Mouse (Mus musculus): ENCODE measurements around the gene Dhx38. TPM values are rescaled to one million over a fixed set of nuclear protein-coding genes. Genes with fewer than 3 reads are reported as not detected.
A peak's percentile ranks its signal among the peaks of the same experiment; 100 is the strongest.

Dhx38 gene
- polyA plus RNA-seq, 1 experiment from 2014 or later = 22.1 TPM

- Histone ChIP-seq H3K4me2 (ENCODE audit: low read length) (no peak overlapping the region), H3K27ac (ENCODE audit: low read depth) (no peak overlapping the region), H3K9me3 (ENCODE audit: control insufficient read depth, low read length) (no peaks in the 10 kb centered on the region), H3K36me3 (ENCODE audit: control insufficient read depth, insufficient read depth, low read length) (no peaks in the 10 kb centered on the region), H3K4me1 (replicated peaks; ENCODE audit: control insufficient read depth, insufficient read depth, low read length) (no peaks in the 10 kb centered on the region), H3K4me3 (ENCODE audit: low read depth, low read length) (no peak overlapping the region), H3K9ac (ENCODE audit: low read length) (no peak overlapping the region), H3K27me3 (replicated peaks; ENCODE audit: control insufficient read depth, insufficient read depth, low read length) (no peaks in the 10 kb centered on the region)
- peak; percentile 63 for DNase-seq (ENCODE audit: low spot score)
- WGBS = 89% methylated on average over 19 of the region's 19 CpGs
- ATAC-seq (replicated peaks; ENCODE audit: low FRiP score, low TSS enrichment, low read depth) = no peak
Observed at GRCm38 (mm10) chr8:109535140-109535990, 30.3 kb downstream of the Dhx38 start.

- WGBS = 82% methylated on average over 2 of the region's 2 CpGs
- ATAC-seq (replicated peaks; ENCODE audit: low FRiP score, low TSS enrichment, low read depth) = no peak
Observed at GRCm38 (mm10) chr8:109524008-109524407, 41.7 kb downstream of the Dhx38 start.

DNA sequence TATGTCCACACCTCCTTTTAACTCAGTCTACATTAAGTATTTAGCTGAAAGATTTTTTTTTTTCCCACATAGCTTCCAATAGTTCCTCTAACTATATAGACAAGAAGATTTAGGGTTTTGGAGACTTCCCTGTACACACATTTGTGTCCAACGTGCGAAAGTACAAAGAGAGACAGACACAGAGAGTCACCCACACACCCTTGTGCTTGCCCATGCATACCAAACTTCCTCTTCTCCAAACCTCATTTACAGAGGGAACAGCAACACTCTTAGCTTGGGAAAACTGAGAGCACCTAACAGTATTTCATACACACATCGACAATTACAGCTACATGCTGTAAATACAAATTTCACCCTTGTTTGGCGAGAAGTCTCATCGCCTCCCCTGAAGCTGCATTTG is 60.1 kb downstream of the Dhx38 start:
- no peaks in the 10 kb centered on the region for H3K27me3 ChIP-seq (replicated peaks; ENCODE audit: control insufficient read depth, insufficient read depth, low read length)
- DNase-seq (ENCODE audit: low spot score) (no peak), ATAC-seq (replicated peaks; ENCODE audit: low FRiP score, low TSS enrichment, low read depth) (no peak)
- no peaks in the 10 kb centered on the region for H3K9me3 ChIP-seq (ENCODE audit: control insufficient read depth, low read length)
- no peaks in the 10 kb centered on the region for H3K4me1 ChIP-seq (replicated peaks; ENCODE audit: control insufficient read depth, insufficient read depth, low read length)
- no peak overlapping the region for H3K4me3 ChIP-seq (ENCODE audit: low read depth, low read length)
- no peak overlapping the region for H3K27ac ChIP-seq (ENCODE audit: low read depth)
- H3K4me2 ChIP-seq (ENCODE audit: low read length) = no peak overlapping the region
- no peaks in the 10 kb centered on the region for H3K36me3 ChIP-seq (ENCODE audit: control insufficient read depth, insufficient read depth, low read length)
- H3K9ac ChIP-seq (ENCODE audit: low read length) = no peak overlapping the region
- 84% methylated on average over 5 of the region's 5 CpGs for WGBS

More at GRCm38 (mm10) chr8:109524008-109524407, 41.7 kb downstream of the Dhx38 start:
- Histone ChIP-seq H3K4me3 (ENCODE audit: low read depth, low read length) (no peak overlapping the region), H3K27ac (ENCODE audit: low read depth) (no peak overlapping the region), H3K9me3 (ENCODE audit: control insufficient read depth, low read length) (no peaks in the 10 kb centered on the region), H3K9ac (ENCODE audit: low read length) (no peak overlapping the region), H3K36me3 (ENCODE audit: control insufficient read depth, insufficient read depth, low read length) (no peaks in the 10 kb centered on the region), H3K4me2 (ENCODE audit: low read length) (no peak overlapping the region), H3K27me3 (replicated peaks; ENCODE audit: control insufficient read depth, insufficient read depth, low read length) (no peaks in the 10 kb centered on the region), H3K4me1 (replicated peaks; ENCODE audit: control insufficient read depth, insufficient read depth, low read length) (no peaks in the 10 kb centered on the region)
- DNase-seq (ENCODE audit: low spot score) = no peak

GRCm38 (mm10) chr8:109503566-109503965 is 62.1 kb downstream of the Dhx38 start:
- WGBS = 76% methylated on average over 1 of the region's 1 CpGs
- Histone ChIP-seq H3K27me3 (replicated peaks; ENCODE audit: control insufficient read depth, insufficient read depth, low read length) (no peaks in the 10 kb centered on the region), H3K27ac (ENCODE audit: low read depth) (no peak overlapping the region), H3K4me2 (ENCODE audit: low read length) (no peak overlapping the region), H3K36me3 (ENCODE audit: control insufficient read depth, insufficient read depth, low read length) (no peaks in the 10 kb centered on the region), H3K9me3 (ENCODE audit: control insufficient read depth, low read length) (no peaks in the 10 kb centered on the region), H3K9ac (ENCODE audit: low read length) (no peak overlapping the region), H3K4me1 (replicated peaks; ENCODE audit: control insufficient read depth, insufficient read depth, low read length) (no peaks in the 10 kb centered on the region), H3K4me3 (ENCODE audit: low read depth, low read length) (no peak overlapping the region)
- ATAC-seq (replicated peaks; ENCODE audit: low FRiP score, low TSS enrichment, low read depth) (no peak), DNase-seq (ENCODE audit: low spot score) (no peak)

- WGBS = 72% methylated on average over 16 of the region's 16 CpGs
- Histone ChIP-seq H3K4me2 (ENCODE audit: low read length) (peak overlapping the region; percentile 20; the same call in 1 of the 2 replicates), H3K9ac (ENCODE audit: low read length) (no peak overlapping the region), H3K9me3 (ENCODE audit: control insufficient read depth, low read length) (no peaks in the 10 kb centered on the region), H3K27me3 (replicated peaks; ENCODE audit: control insufficient read depth, insufficient read depth, low read length) (no peaks in the 10 kb centered on the region), H3K36me3 (ENCODE audit: control insufficient read depth, insufficient read depth, low read length) (no peaks in the 10 kb centered on the region), H3K4me1 (replicated peaks; ENCODE audit: control insufficient read depth, insufficient read depth, low read length) (no peaks in the 10 kb centered on the region), H3K4me3 (ENCODE audit: low read depth, low read length) (no peak overlapping the region), H3K27ac (ENCODE audit: low read depth) (no peak overlapping the region)
- DNase-seq (ENCODE audit: low spot score) (no peak), ATAC-seq (replicated peaks; ENCODE audit: low FRiP score, low TSS enrichment, low read depth) (no peak)
Observed at GRCm38 (mm10) chr8:109499009-109499717, 66.5 kb downstream of the Dhx38 start.

Other genes with a start within 250 kb of the Dhx38 start
- 0.05 TPM in 1 of 2 replicates, not detected in the other for gene Pmfbp1, start 71.8 kb downstream of the Dhx38 start, polyA plus RNA-seq (2014; fragmentation: Nextera tagmentation; extraction: Ambion mirVana)
- gene Txnl4b, start within 50 bp of the Dhx38 start, polyA plus RNA-seq (2014; fragmentation: Nextera tagmentation; extraction: Ambion mirVana) = 23.6 and 24.3 TPM in 2 replicates
- 0.17 and 0.53 TPM in 2 replicates for gene Hp, start 13.3 kb upstream of the Dhx38 start, polyA plus RNA-seq (2014; fragmentation: Nextera tagmentation; extraction: Ambion mirVana)
- gene Dhodh, start 42.8 kb upstream of the Dhx38 start, polyA plus RNA-seq (2014; fragmentation: Nextera tagmentation; extraction: Ambion mirVana) = 58.8 and 61.1 TPM in 2 replicates
- 0.13 and 0.37 TPM in 2 replicates for gene Pkd1l3, start 48.7 kb upstream of the Dhx38 start, polyA plus RNA-seq (2014; fragmentation: Nextera tagmentation; extraction: Ambion mirVana)
- 140 and 152 TPM in 2 replicates for gene Ist1, start 127.4 kb upstream of the Dhx38 start, polyA plus RNA-seq (2014; fragmentation: Nextera tagmentation; extraction: Ambion mirVana)
- 26.3 and 27.7 TPM in 2 replicates for gene Zfp821, start 139.7 kb upstream of the Dhx38 start, polyA plus RNA-seq (2014; fragmentation: Nextera tagmentation; extraction: Ambion mirVana)
- gene Atxn1l, start 171.9 kb upstream of the Dhx38 start, polyA plus RNA-seq (2014; fragmentation: Nextera tagmentation; extraction: Ambion mirVana) = 6.1 and 7.1 TPM in 2 replicates
- gene Ap1g1, start 212.7 kb upstream of the Dhx38 start, polyA plus RNA-seq (2014; fragmentation: Nextera tagmentation; extraction: Ambion mirVana) = 34.5 and 37.6 TPM in 2 replicates

Measured in intestine, embryonic 14.5 days (tissue).